Mouse (Mus musculus) heart, postnatal 14 days (tissue): ENCODE measurements at regions not wholly inside any gene's neighbourhood (a gene's known extent, or its start where the extent isn't known, plus 50 kb on each side); places are given as distances from the start of the nearest gene placed in this dataset.
A peak's percentile ranks its signal among the peaks of the same experiment; 100 is the strongest.

Experiments
- DNase-seq, 2 experiments: peaks; one replicate each; pipeline ENCODE4 v3.0.0; 2021 to 2022
- intact Hi-C: fragments of 180-260 bp; cut with DNase I; formaldehyde crosslinking; loops from one replicate; pipeline ENCODE4 v1.15.1; 2025

DNA sequence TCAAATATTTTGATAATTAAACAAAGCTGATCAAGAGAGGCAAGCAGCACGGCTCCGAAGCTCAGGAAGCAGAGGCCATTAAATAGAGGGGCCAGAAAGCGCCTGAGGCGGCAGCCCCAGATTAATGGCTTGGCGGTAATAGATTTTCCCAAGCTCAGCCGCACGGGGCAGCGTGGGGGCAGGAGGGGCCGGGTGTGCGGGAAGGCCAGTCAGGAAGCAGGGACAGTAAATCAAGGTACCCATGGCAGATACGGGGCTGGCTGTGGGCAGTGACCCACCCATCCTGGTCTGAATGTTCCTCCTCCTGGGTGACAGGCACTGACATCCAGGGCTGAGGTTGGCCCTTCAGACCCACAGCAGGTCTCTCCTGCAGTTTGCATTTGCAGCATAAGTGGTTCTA is 55.9 kb upstream of the Ttc34 start:
- peak in 1 of 2 experiments; percentile 14 for DNase-seq
- intact Hi-C loops = no loop called here

DNA sequence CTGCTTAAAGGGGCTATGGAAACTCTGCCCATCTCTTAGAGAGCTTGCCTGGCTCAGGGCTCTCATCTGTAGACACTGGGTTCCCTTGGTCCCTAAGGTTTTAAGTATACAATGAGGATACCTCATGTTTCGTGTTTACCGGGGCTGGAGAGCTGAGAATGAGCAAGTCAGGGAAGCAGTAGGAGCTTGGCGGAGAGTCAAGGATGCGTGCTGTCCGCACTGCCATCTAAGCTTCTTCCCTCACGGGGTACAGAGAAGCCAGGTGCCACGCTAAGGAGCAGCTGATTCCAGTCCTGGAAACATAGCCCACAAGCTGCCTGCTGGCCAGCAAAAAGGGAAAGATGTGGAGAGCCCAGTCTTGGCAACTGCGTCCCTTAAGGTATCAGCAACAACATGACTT is 55.0 kb upstream of the Ttc34 start:
- no peak for DNase-seq
- intact Hi-C loops = no loop called here

- peak; percentile 9 to 26 for DNase-seq
- intact Hi-C loops = no loop called here
These were observed 51.8 kb upstream of the Ttc34 start for GRCm38 (mm10) chr4:154785282-154785987.

DNA sequence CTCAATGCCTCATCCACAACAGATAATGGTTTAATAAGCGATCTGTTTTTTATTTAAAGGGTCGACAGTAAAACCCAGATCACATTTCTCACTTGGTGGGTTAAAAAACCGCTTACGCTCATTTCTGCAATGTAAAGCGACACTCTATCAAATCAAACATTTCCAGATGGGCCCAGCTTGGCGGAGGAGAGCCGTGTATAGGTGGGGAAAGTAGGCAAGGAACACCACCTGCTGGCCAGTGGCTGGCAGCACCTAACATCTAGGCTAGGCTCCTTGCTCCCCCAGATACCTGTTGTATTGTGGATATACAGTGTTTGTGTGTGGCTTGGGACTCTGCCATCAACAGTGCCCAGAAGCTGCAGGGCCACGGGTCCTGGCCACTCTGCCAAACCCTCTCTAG is 50.1 kb upstream of the Ttc34 start:
- intact Hi-C loops = no loop called here
- peak in 1 of 2 experiments; percentile 17 for DNase-seq
